Mouse (Mus musculus) intestine, embryonic 15.5 days (tissue): Measurements from ENCODE around the gene Usp30. TPM values are rescaled to one million over a fixed set of nuclear protein-coding genes. Genes with fewer than 3 reads are reported as not detected.

Experiments used
- ATAC-seq: fragments of 200-750 bp; cut with Nextera tagmentation; 2 replicates; pipeline ENCODE4 v1.8.0; 2017; ENCODE audit warnings: moderate TSS enrichment, moderate library complexity
- H3K27ac ChIP-seq: fragments of 300-500 bp; sonication (generic); 2 replicates; pipeline ENCODE4 v1.5.1; 2015; ENCODE audit warnings: mild to moderate bottlenecking, inconsistent platforms
- H3K27me3 ChIP-seq: fragments of 300-500 bp; sonication (generic); replicated peaks from 2 replicates; pipeline ENCODE4 v1.6.1; 2015; ENCODE audit warnings: inconsistent platforms
- H3K36me3 ChIP-seq: fragments of 300-500 bp; sonication (generic); 2 replicates; pipeline ENCODE4 v1.6.1; 2015; ENCODE audit warnings: inconsistent platforms
- H3K4me1 ChIP-seq: fragments of 300-500 bp; sonication (generic); replicated peaks from 2 replicates; pipeline ENCODE4 v1.6.1; 2015; ENCODE audit warnings: inconsistent platforms
- H3K4me2 ChIP-seq: fragments of 300-500 bp; sonication (generic); replicated peaks from 2 replicates; pipeline ENCODE4 v1.6.1; 2015; ENCODE audit warnings: mild to moderate bottlenecking, inconsistent platforms
- H3K4me3 ChIP-seq: fragments of 300-500 bp; sonication (generic); replicated peaks from 2 replicates; pipeline ENCODE4 v1.5.1; 2015; ENCODE audit warnings: inconsistent platforms
- H3K9ac ChIP-seq: fragments of 300-500 bp; sonication (generic); 2 replicates; pipeline ENCODE4 v1.6.1; 2015; ENCODE audit warnings: inconsistent platforms
- H3K9me3 ChIP-seq: fragments of 300-500 bp; sonication (generic); 2 replicates; pipeline ENCODE4 v1.6.1; 2016; ENCODE audit warnings: inconsistent platforms
- WGBS: fragments of 180-500 bp; shearing (Covaris S2); methylation state at CpG from one replicate; pipeline ENCODE4 v1.1.7; 2015; 5-methylcytosine and 5-hydroxymethylcytosine counted together
- polyA plus RNA-seq: library from polyadenylated mRNA; unstranded; fragments of >200 nt; fragmentation: Nextera tagmentation; extraction: Ambion mirVana; gene quantifications from 2 replicates; pipeline ENCODE4 v1.2.1, GENCODE M21; 2015

The Usp30 gene
- polyA plus RNA-seq, 1 experiment from 2014 or later = 10.5 TPM

DNA sequence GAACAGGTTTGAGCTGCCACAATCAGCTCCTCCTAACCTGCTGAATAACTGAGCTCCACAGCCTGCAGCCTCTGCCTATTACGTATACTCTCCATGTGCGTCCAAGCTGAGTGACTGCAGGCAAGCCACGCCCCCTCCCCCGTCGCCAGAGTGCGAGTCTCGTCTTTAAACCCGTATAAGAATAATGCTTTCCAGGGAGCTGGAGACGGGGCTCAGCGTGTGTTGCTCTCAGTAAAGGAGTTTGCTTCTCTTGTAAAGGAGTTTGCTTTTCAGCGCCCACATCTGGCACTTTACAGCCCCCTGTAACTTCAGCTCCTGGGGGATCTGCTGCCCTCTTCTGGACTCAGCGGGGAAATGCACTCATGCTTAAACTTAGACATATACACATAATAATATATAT is 88.2 kb downstream of the Usp30 start:
- Histone ChIP-seq H3K36me3 (no peaks in the 10 kb centered on the region), H3K4me3 (peak overlapping the region; percentile 28), H3K4me2 (peak overlapping the region; percentile 42), H3K27me3 (no peaks in the 10 kb centered on the region), H3K27ac (no peak overlapping the region), H3K9ac (no peak overlapping the region), H3K9me3 (no peaks in the 10 kb centered on the region), H3K4me1 (no peaks in the 10 kb centered on the region)
- WGBS = 7% methylated on average over 12 of the region's 12 CpGs
- ATAC-seq = 0 out of 2 replicates have a peak, but pooled peaks have one; percentile 35

DNA sequence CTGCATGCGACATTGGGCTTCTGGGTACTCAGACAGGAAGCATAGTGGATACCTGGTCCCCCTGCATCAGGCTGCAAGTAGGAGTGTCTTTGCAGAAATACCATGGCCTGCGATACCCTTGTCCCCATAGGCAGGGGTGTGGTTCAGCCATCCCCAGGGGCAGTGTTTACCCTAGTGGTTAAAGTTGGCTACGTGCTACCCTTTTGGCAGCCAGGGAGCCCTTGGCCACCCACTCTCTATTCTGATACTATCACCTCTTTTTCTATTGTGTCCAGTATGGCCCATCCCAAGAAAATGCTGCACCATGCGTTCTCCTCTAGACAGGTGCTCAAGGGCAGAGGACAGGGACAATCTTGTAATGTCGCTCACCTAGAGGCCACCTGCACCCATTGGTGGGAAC is 89.5 kb downstream of the Usp30 start:
- Histone ChIP-seq H3K4me2 (no peak overlapping the region), H3K4me1 (no peaks in the 10 kb centered on the region), H3K27ac (no peak overlapping the region), H3K9me3 (no peaks in the 10 kb centered on the region), H3K27me3 (no peaks in the 10 kb centered on the region), H3K36me3 (no peaks in the 10 kb centered on the region), H3K4me3 (no peak overlapping the region), H3K9ac (no peak overlapping the region)
- no peak for ATAC-seq
- WGBS = 83% methylated on average over 5 of the region's 5 CpGs

DNA sequence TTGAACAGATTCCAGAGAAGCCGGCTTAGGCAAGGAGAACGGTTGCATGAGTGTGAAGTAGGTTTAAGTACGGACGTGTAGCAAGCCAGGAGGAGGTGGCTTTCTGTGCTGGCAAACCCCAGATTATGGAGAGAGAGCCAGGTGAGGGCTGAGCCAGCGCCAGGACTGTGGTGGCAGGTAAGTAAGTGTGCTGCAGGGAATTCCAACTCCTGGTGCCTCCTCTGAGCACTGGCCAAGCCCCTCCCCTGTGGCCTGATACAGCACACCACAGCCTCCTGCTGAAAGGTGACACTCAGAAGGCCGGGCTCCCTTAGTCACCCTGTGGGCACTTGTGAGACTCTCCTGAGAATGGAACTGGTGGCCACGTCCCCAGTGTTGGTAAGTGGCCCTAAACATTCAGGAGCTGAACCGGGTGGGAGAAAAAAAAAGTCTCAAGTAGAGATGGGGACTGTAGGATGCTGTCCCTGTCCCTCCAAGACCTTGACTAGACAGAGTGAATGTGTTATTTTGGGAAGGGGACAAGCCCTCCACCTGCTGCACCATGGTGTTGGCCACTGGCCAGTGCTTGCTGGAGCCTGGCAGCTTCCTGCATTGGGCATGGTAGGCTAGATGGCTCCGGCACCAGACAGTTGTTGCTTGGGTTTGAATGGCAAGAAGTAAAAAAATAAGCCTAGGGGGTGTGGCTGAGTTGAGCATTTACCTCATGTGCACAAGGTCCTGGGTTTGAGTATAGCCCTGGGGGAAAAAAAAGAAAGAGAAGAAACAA is 90.1 kb downstream of the Usp30 start:
- H3K27ac ChIP-seq = no peak overlapping the region
- WGBS = 58% methylated on average over 9 of the region's 9 CpGs
- peak; percentile 67; the same call in 1 of the 2 replicates for ATAC-seq
- H3K9ac ChIP-seq = no peak overlapping the region
- no peak overlapping the region for H3K4me2 ChIP-seq
- no peaks in the 10 kb centered on the region for H3K4me1 ChIP-seq
- H3K4me3 ChIP-seq = no peak overlapping the region
- no peaks in the 10 kb centered on the region for H3K27me3 ChIP-seq
- H3K36me3 ChIP-seq = no peaks in the 10 kb centered on the region
- H3K9me3 ChIP-seq = no peaks in the 10 kb centered on the region

DNA sequence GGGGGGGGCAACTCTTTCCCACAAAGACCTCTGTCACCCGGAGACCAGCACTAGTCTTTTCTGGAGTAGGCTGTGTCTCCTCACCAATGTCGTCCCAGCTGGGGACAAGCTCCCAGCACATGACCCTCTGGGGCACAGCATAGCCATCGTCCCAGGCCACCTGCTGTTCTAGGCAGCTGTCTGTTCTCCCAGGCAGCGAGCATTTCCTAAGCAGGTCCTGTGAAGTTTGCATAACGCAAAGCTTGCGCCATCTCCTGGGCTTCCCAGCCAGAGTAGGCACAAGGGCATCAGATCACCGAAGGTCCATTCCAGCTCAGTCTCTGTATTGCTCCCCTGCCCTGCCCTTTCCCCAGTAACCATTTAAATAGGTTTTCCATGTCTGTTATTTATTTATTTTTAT is 92.0 kb downstream of the Usp30 start:
- Histone ChIP-seq H3K9ac (no peak overlapping the region), H3K36me3 (no peaks in the 10 kb centered on the region), H3K27ac (no peak overlapping the region), H3K9me3 (no peaks in the 10 kb centered on the region), H3K4me3 (no peak overlapping the region), H3K4me1 (no peaks in the 10 kb centered on the region), H3K27me3 (no peaks in the 10 kb centered on the region), H3K4me2 (no peak overlapping the region)
- no peak for ATAC-seq
- whole genome bisulfite sequencing = 51% methylated on average over 7 of the region's 7 CpGs

DNA sequence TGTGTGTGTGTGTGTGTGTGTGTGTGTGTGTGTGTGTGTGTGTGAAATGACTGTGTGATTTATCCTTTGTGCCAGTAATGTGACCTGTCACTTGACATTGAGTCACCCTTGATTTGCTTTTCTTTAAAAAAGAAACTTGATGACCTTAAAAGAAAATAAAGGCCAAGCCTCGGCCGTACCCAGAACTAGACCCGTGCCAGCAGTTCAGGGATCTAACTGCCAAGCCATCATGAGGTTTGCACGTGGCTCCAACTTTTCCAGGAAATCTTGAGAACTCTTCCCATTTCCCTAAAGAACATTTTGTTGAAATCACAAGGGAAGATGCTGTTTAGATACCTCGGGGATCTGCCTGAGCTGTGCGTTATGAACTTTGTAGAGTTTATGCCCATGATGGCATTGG is 96.2 kb downstream of the Usp30 start:
- H3K4me3 ChIP-seq = no peak overlapping the region
- no peaks in the 10 kb centered on the region for H3K9me3 ChIP-seq
- 93% methylated on average over 6 of the region's 6 CpGs for WGBS
- H3K27me3 ChIP-seq = no peaks in the 10 kb centered on the region
- H3K36me3 ChIP-seq = no peaks in the 10 kb centered on the region
- H3K27ac ChIP-seq = no peak overlapping the region
- no peak overlapping the region for H3K9ac ChIP-seq
- H3K4me1 ChIP-seq = no peaks in the 10 kb centered on the region
- ATAC-seq = no peak
- H3K4me2 ChIP-seq = no peak overlapping the region

DNA sequence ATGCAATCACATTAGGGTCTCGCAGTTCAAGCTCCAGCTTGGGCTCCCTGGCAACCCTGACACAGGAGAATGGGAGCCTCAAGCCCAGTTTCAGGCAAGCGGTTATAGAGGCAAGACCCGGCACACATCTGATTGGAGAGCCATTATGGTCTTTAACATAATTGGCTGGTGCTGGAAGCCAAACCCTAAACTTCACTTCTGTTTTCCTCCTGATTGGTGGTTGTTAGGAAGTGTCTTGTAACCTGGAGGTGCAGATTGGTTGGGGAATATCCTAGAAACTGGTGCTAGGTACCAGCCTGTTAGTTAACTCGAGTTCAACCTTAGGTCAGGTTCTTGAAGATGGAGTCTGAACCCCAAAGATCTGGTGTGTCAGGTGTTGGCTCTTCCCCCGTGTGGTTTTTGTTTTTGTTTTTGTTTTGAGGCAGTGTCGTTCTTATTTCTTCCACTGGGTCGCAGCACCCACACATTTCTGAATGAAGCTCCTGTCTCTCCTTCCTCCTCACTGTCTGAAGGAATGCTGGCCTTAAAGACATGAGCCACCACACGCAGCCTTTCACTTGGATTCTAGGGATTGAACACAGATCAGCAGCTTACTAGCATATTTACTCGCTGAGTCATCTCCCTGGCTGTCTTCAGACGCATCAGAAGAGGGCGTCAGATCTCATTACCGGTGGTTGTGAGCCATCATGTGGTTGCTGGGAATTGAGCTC is 97.0 kb downstream of the Usp30 start:
- ATAC-seq = no peak
- Histone ChIP-seq H3K9ac (no peak overlapping the region), H3K4me2 (no peak overlapping the region), H3K36me3 (no peaks in the 10 kb centered on the region), H3K4me3 (no peak overlapping the region), H3K9me3 (no peaks in the 10 kb centered on the region), H3K27me3 (no peaks in the 10 kb centered on the region), H3K27ac (no peak overlapping the region), H3K4me1 (no peaks in the 10 kb centered on the region)
- 53% methylated on average over 12 of the region's 12 CpGs for WGBS

DNA sequence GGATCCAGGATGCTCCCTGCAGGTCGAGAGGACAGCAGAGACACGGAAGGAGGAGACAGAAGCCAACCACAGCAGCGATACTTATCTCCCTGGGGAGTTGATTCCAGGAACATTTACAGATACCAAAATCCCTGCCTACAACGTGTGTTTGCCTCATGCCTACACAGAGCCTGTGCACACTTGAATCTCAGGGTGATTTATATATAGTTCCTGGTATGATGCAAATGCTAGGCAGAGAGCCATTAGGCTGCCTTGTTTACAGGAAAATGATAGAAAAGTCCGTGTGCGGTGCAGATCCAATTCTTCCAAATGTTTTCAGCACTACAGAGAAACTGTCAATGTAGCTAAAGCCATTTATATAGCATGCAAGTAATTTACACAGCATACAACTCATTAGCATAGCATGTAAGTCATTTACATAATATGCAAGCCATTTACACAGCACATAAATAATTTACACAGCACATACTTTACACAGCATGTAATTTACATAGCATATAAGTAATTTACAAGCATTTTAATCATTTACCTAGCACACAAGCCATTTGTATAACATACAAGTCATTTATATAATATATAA is 97.9 kb downstream of the Usp30 start:
- no peak for ATAC-seq
- H3K9me3 ChIP-seq = no peaks in the 10 kb centered on the region

DNA sequence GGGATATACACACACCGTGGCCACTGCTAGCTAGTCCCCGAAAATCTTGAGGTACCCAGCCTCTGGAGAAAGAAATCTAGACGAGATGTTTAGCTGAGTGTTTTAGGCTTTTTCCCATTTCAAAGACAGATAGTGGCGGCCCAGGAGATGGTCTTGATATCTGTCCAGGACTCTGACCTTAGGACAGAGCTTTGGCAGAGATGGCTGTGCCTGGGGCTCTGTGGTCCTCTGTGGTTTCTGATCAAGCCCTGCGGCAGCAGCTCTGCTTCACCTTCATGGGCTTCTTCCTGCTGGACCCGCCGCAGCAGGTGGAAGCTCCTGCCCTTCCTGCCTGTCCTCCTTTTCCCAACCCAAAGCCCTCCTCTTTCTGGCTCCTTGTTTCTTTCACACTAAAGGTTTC is 105.1 kb downstream of the Usp30 start:
- Histone ChIP-seq H3K4me3 (no peak overlapping the region), H3K27me3 (no peaks in the 10 kb centered on the region), H3K4me1 (no peaks in the 10 kb centered on the region), H3K9ac (no peak overlapping the region), H3K36me3 (no peaks in the 10 kb centered on the region), H3K27ac (no peak overlapping the region), H3K4me2 (no peak overlapping the region), H3K9me3 (no peaks in the 10 kb centered on the region)
- 84% methylated on average over 7 of the region's 7 CpGs for WGBS
- no peak for ATAC-seq

More for the DNA sequence above, 97.9 kb downstream of the Usp30 start:
- H3K4me1 ChIP-seq = no peaks in the 10 kb centered on the region
- 53% methylated on average over 6 of the region's 6 CpGs for WGBS
- H3K4me3 ChIP-seq = no peak overlapping the region
- no peaks in the 10 kb centered on the region for H3K27me3 ChIP-seq
- no peaks in the 10 kb centered on the region for H3K36me3 ChIP-seq
- H3K4me2 ChIP-seq = no peak overlapping the region
- H3K27ac ChIP-seq = no peak overlapping the region
- no peak overlapping the region for H3K9ac ChIP-seq

DNA sequence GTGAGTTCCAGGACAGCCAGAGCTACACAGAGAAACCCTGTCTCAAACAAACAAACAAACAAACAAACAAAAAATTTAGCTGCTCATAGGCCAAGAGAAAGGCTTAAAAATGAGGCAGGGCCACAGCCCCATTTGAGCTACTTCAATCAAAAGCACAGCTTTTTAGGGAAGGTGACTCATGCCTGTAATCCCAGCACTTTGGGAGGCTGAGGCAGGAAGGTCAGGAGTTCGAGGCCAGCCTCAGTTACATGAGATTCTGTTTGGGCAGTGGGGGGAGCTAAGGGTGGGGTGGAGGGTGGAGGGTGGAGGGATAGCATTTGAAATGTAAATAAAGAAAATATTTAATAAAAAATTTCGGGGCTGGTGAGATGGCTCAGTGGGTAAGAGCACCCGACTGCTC is 107.7 kb downstream of the Usp30 start:
- Histone ChIP-seq H3K27ac (no peak overlapping the region), H3K9me3 (no peaks in the 10 kb centered on the region), H3K4me1 (0 out of 2 replicates have a peak, but pooled peaks cover 5% of the 10 kb centered on the region), H3K27me3 (no peaks in the 10 kb centered on the region), H3K4me3 (no peak overlapping the region), H3K4me2 (no peak overlapping the region), H3K9ac (no peak overlapping the region), H3K36me3 (no peaks in the 10 kb centered on the region)
- ATAC-seq = no peak
- WGBS = 89% methylated on average over 3 of the region's 3 CpGs

DNA sequence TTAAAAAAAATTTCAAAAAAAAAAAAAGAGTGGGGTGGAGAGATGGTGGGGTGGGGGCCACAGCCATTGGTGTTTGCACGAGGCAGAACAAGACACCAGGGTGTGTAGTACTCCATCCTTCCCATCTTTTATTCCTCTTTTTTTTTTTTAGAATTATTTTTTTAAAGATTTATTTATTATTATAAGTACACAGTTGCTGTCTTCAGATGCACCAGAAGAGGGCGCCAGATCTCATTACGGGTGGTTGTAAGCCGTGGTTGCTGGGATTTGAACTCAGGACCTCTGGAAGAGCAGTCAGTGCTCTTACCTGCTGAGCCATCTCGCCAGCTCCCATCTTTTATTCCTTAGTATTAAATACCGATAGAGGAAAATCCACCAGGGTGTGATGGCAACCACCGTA is 108.2 kb downstream of the Usp30 start:
- no peak overlapping the region for H3K9ac ChIP-seq
- ATAC-seq = no peak
- H3K4me1 ChIP-seq = 0 out of 2 replicates have a peak, but pooled peaks cover 5% of the 10 kb centered on the region
- 69% methylated on average over 7 of the region's 7 CpGs for WGBS
- no peaks in the 10 kb centered on the region for H3K27me3 ChIP-seq
- H3K27ac ChIP-seq = no peak overlapping the region
- no peaks in the 10 kb centered on the region for H3K36me3 ChIP-seq
- H3K9me3 ChIP-seq = no peaks in the 10 kb centered on the region
- H3K4me3 ChIP-seq = no peak overlapping the region
- H3K4me2 ChIP-seq = no peak overlapping the region

DNA sequence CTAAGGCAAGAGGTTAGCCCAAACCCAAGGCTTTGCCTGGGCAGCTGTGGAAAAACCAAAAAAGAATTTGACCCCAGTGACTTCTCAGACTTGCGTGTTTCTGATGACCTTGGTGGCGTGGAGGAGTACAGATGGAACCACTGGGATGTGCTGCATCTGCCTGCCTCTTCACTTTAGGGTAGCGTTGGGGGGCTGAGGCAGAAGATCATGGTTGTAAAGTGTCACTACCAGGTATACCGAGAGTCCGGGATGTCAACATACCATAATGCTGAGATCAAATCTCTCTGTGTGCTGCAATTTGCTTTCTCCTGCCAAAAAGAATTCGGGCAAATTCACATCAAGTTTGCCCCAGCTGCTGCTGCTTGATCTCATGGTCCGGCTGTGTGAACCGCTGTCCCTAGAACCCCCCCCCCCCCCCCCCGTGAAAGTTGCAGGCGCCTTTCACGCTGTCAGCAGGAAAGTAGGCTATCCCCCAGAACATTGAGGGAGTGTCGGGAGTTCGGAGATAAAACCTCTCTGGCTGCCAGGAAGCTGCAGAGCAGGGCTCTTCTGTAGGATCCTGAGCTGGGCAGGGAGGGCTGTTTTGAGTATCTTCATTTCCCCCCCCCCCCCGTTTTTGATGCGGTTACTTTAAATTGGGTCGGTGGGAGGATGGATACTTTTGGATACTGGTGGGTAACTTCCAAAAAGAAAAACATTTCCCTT is 108.8 kb downstream of the Usp30 start:
- H3K4me3 ChIP-seq = no peak overlapping the region
- 22% methylated on average over 16 of the region's 16 CpGs for WGBS
- H3K4me2 ChIP-seq = peak overlapping the region; percentile 25
- H3K27ac ChIP-seq = no peak overlapping the region
- H3K4me1 ChIP-seq = 0 out of 2 replicates have a peak, but pooled peaks cover 5% of the 10 kb centered on the region
- ATAC-seq = no peak
- no peaks in the 10 kb centered on the region for H3K36me3 ChIP-seq
- H3K9me3 ChIP-seq = no peaks in the 10 kb centered on the region
- no peak overlapping the region for H3K9ac ChIP-seq
- H3K27me3 ChIP-seq = no peaks in the 10 kb centered on the region
